Mouse (Mus musculus) spleen, adult 2 months (tissue): ENCODE data around the gene Nop2. TPM values are rescaled to one million over a fixed set of nuclear protein-coding genes. Genes with fewer than 3 reads are reported as not detected.

ENCODE experiments used
- DNase-seq, 2 experiments: peaks; one replicate each; pipeline versions ENCODE4 v3.0.0 to v3.0.0-alpha.2; 2012 to 2021; ENCODE audit warnings: low spot score in 2 of 2, low read depth in 1 of 2
- H3K27ac ChIP-seq: fragments of 200-500 bp; 2 replicates; pipeline ENCODE4 v1.5.1; 2012; ENCODE audit warnings: low read length, inconsistent platforms; ENCODE audit not compliant: insufficient read depth
- H3K27me3 ChIP-seq: fragments of 200-500 bp; 2 replicates; pipeline ENCODE4 v1.6.1; 2012; ENCODE audit warnings: mild to moderate bottlenecking, moderate library complexity, low read length, inconsistent platforms; ENCODE audit not compliant: control insufficient read depth, insufficient read depth
- H3K36me3 ChIP-seq: fragments of 200-500 bp; 2 replicates; pipeline ENCODE4 v1.6.1; 2012; ENCODE audit warnings: mild to moderate bottlenecking, low read length, inconsistent platforms; ENCODE audit not compliant: control insufficient read depth, insufficient read depth
- H3K4me1 ChIP-seq: fragments of 200-500 bp; 2 replicates; pipeline ENCODE4 v1.6.1; 2011; ENCODE audit warnings: inconsistent platforms; ENCODE audit not compliant: control insufficient read depth, insufficient read depth, insufficient read length
- H3K4me3 ChIP-seq: fragments of 200-500 bp; 2 replicates; pipeline ENCODE4 v1.5.1; 2011; ENCODE audit warnings: mild to moderate bottlenecking, inconsistent platforms; ENCODE audit not compliant: insufficient read depth, insufficient read length; ENCODE audit errors: extremely low read depth
- CTCF ChIP-seq: fragments of 200-500 bp; IDR thresholded peaks from 2 replicates; pipeline ENCODE4 v1.5.1; 2011; ENCODE audit warnings: mild to moderate bottlenecking, inconsistent platforms; ENCODE audit not compliant: insufficient read depth, insufficient read length, insufficient replicate concordance; ENCODE audit errors: extremely low read depth
- POLR2A ChIP-seq: fragments of 200-500 bp; IDR thresholded peaks from 2 replicates; pipeline ENCODE4 v1.6.1; 2011; ENCODE audit warnings: low read depth, low read length, inconsistent platforms
- WGBS: fragments of 180-500 bp; shearing (Covaris S2); methylation state at CpG from one replicate; pipeline ENCODE4 v1.1.7; 2018; 5-methylcytosine and 5-hydroxymethylcytosine counted together
- polyA plus RNA-seq: library from polyadenylated mRNA; depleted of rRNA; stranded (reverse); fragments of >200 nt; gene quantifications from 2 replicates; pipeline ENCODE4 v1.2.3, GENCODE M21; 2012

Nop2 gene
- polyA plus RNA-seq, 1 experiment = 14.0 TPM

DNA sequence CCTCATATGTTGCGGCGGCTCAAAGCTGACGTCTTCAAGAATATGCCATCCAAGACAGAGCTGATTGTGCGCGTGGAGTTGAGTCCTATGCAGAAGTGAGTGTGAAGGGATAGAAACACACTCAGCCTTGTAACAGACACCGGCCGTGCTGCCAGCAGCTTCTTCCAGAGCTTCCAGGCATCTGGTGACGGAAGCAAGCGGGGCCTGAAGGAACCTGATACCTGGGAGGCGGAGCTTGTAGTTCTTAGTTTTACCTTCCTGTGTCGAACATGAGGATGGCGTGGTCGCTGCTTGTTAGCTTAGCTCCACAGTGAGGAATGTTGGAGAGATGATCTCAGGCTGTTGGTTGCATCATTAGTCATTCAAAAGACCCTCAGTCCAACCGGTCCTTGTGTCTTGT, 22.3 kb upstream of the Nop2 start:
- H3K27me3 ChIP-seq = no peaks in the 10 kb centered on the region
- H3K4me3 ChIP-seq = no peak overlapping the region
- DNase-seq = no peak
- H3K36me3 ChIP-seq = peaks cover 85% of the 10 kb centered on the region
- H3K4me1 ChIP-seq = no peaks in the 10 kb centered on the region
- 95% methylated on average over 14 of the region's 14 CpGs for WGBS
- no peak overlapping the region for H3K27ac ChIP-seq
- TF ChIP-seq CTCF (no peak), POLR2A (no peak)

DNA sequence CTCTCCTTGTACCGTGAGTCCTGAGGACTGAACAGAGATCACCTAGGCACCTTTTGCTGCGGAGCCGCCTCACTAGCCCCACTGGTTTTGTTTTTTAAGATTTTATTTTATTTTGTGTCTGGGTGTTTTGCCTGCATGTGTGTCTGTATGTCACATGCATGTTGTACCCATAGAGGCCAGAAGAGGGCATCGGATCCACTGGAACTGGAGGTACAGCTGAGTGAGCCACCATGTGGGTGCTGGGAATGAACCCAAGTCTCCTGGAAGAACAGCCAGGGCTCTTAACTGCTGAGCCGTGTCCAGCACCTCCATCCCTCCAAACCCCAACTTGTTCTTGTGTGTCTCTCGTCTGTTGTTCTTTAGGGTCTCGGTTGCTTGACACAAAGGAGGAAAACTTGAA, 20.8 kb upstream of the Nop2 start:
- no peaks in the 10 kb centered on the region for H3K4me1 ChIP-seq
- TF ChIP-seq CTCF = no peak
- no peak for TF ChIP-seq POLR2A
- no peak overlapping the region for H3K27ac ChIP-seq
- peak in 1 of 2 experiments; percentile 38 for DNase-seq
- no peaks in the 10 kb centered on the region for H3K27me3 ChIP-seq
- H3K36me3 ChIP-seq = peaks cover 78% of the 10 kb centered on the region
- no peak overlapping the region for H3K4me3 ChIP-seq
- 94% methylated on average over 7 of the region's 7 CpGs for WGBS

DNA sequence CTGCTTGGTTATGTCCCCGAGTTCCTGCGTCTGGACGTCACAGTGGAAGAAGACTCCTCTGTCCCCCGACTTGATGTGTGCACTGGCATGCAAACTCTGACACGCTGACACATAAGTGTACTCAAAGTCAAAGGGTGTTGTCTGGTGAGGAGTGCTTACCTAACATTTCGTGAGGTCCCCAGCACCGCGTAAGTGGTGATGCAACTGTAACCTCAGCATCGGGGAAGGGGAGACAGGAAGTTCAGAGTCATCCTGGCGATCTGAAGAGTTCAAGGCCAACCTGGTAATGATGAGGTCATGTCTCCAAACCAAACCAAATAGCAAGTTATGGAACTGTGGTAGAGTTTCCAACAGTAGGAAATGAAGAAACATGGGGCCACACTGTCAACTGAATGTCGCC, 19.2 kb upstream of the Nop2 start:
- Histone ChIP-seq H3K27ac (no peak overlapping the region), H3K4me3 (no peak overlapping the region), H3K27me3 (no peaks in the 10 kb centered on the region), H3K36me3 (peaks cover 71% of the 10 kb centered on the region), H3K4me1 (no peaks in the 10 kb centered on the region)
- TF ChIP-seq CTCF = no peak
- WGBS = 85% methylated on average over 11 of the region's 11 CpGs
- no peak for DNase-seq

DNA sequence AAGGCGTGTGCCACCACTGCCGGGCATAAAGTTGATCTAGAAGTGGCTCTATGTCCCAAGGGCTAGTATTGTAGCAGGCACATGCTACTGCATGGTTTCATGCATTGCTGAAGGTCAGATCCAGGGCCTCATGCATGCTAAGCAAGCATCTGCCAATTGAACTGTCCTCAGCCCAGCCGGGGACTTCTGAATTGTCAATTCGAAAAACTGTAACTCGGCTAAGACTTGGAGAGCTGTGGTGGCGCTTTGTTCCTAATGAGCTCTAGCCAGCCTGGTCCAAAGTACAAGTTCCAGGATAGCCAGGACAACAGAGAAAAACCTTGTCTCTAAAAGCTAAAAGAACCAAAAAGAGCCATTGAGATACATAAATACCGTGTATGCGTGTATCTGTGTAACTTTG, 12.3 kb upstream of the Nop2 start:
- WGBS = 92% methylated on average over 8 of the region's 8 CpGs
- H3K27ac ChIP-seq = no peak overlapping the region
- peaks cover 68% of the 10 kb centered on the region for H3K36me3 ChIP-seq
- TF ChIP-seq CTCF = no peak
- no peak for TF ChIP-seq POLR2A
- H3K4me3 ChIP-seq = no peak overlapping the region
- DNase-seq = no peak
- no peaks in the 10 kb centered on the region for H3K27me3 ChIP-seq
- H3K4me1 ChIP-seq = no peaks in the 10 kb centered on the region

DNA sequence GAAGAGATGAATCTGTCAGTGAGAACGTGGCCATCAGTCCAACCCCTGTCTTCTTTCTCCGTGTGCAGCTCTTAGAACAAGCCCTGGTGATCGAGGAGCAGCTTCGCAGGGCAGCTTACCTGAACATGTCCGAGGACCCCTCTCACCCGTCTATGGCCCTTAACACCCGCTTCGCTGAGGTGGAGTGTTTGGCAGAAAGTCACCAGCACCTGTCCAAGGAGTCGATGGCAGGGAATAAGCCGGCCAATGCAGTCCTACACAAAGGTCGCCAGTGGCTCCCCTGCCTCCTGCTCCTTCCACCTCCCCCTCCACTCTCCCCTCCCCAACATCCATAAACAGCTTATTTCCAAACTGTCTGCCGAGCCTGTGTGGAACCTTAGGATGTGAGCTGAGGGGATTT, 3.0 kb upstream of the Nop2 start:
- no peak for DNase-seq
- TF ChIP-seq POLR2A (no peak), CTCF (no peak)
- Histone ChIP-seq H3K4me1 (peaks cover 5% of the 10 kb centered on the region), H3K27ac (no peak overlapping the region), H3K36me3 (peaks cover 39% of the 10 kb centered on the region), H3K27me3 (no peaks in the 10 kb centered on the region), H3K4me3 (no peak overlapping the region)
- 93% methylated on average over 12 of the region's 12 CpGs for WGBS

- Histone ChIP-seq H3K4me1 (peaks cover 5% of the 10 kb centered on the region), H3K27ac (no peak overlapping the region), H3K27me3 (no peaks in the 10 kb centered on the region), H3K4me3 (no peak overlapping the region), H3K36me3 (peaks cover 33% of the 10 kb centered on the region)
- DNase-seq = no peak
- TF ChIP-seq POLR2A = no peak
- TF ChIP-seq CTCF = no peak
- 87% methylated on average over 19 of the region's 20 CpGs for WGBS
Observed at GRCm38 (mm10) chr6:125129710-125130402, 1.9 kb upstream of the Nop2 start.

DNA sequence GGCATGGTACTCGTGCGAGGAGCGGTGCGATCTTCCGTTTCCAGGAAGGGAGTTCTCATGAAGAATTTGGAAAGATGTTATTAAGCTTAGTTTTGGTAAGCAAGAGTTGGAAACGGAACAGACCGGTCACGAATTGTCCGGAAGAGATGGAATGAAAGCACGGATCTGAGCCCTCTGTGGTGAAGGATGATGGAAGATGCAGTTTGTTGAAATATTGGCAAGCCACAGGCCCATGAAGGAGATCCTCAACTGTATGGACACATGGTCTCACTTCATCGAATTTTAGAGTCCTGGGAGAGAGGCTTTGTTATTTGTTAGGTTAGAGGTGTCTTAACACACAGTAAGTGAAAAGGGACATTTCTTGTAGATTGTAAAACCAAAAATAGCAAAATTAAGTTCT, 761 bp downstream of the Nop2 start:
- Histone ChIP-seq H3K27me3 (no peaks in the 10 kb centered on the region), H3K4me3 (peak overlapping the region; percentile 94), H3K4me1 (peaks cover 5% of the 10 kb centered on the region), H3K36me3 (peaks cover 35% of the 10 kb centered on the region), H3K27ac (0 out of 2 replicates have a peak overlapping the region, but pooled peaks have one; percentile 44)
- DNase-seq = no peak
- 3% methylated on average over 11 of the region's 11 CpGs for WGBS
- TF ChIP-seq CTCF (no peak), POLR2A (no peak)
